Mouse (Mus musculus) MEL (cell line): ENCODE results near the gene Mier2.

Experiments used
- ETS1 ChIP-seq: IDR thresholded peaks from 2 replicates; pipeline ENCODE4 v1.6.1; 2012; ENCODE audit warnings: low read depth, mild to moderate bottlenecking, inconsistent platforms, low read length, improper control_type of control experiment, moderate library complexity
- MAFK ChIP-seq: IDR thresholded peaks from 2 replicates; pipeline ENCODE4 v1.6.1; 2011; ENCODE audit warnings: low read depth, mild to moderate bottlenecking, low read length, improper control_type of control experiment, borderline replicate concordance
- USF1 ChIP-seq: IDR thresholded peaks from 2 replicates; pipeline ENCODE4 v1.6.1; 2014; ENCODE audit warnings: low read depth, mild to moderate bottlenecking, inconsistent platforms, low read length, improper control_type of control experiment, moderate library complexity
- ZNF384 ChIP-seq: IDR thresholded peaks from 2 replicates; pipeline ENCODE4 v1.6.1; 2012; ENCODE audit warnings: low read depth, mild to moderate bottlenecking, inconsistent platforms, low read length, improper control_type of control experiment

DNA sequence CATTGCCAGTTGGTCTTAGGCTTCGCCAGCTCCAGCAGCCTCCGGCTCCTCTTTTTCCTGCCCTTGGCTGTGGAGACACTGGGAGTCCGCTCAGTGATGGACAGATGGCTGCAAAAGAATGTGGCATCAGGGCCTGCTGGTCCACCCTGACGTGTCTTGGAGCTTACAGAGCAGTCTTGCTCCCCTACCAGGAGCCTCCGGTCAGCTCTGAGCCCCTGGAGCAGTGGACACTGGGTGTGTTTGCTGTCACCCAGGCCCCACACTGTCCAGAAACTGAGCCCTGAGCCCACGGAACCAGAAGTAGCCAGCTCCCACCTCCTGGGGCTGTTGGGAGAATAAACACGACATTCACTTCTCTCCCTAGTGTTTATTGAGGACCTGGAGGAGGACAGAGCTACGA, 31.2 kb upstream of the Mier2 start:
- TF ChIP-seq MAFK = no peak
- no peak for TF ChIP-seq ZNF384
- no peak for TF ChIP-seq USF1
- TF ChIP-seq ETS1 = no peak
